ENCODE assay signal across 25 mouse cellular contexts in genomic region chr2:10304911-10305310, GRCm38 (mm10).
"Had no signal": no experiment of that assay in that cellular context is flagged by ENCODE, and none has a peak within 500 bp of the region (broad histone marks: within the 10 kb centered on the region; RNA-seq: fewer than 3 reads in every experiment).

No protein-coding gene starts in this region.

- ATAC-seq: hindbrain, postnatal 0 days; intestine, embryonic 16.5 days had no signal

- H3K4me3 ChIP-seq: heart, embryonic 10.5 days; heart, embryonic 12.5 days; hindbrain, embryonic 13.5 days; hindbrain, embryonic 15.5 days; kidney, embryonic 15.5 days; layer of hippocampus, adult 2 months; left cerebral cortex, adult 2 months; limb, embryonic 10.5 days; limb, embryonic 12.5 days; liver, embryonic 13.5 days had no signal

- H3K9me3 ChIP-seq: heart, embryonic 10.5 days; heart, embryonic 12.5 days; hindbrain, embryonic 13.5 days; hindbrain, embryonic 15.5 days; kidney, embryonic 15.5 days; limb, embryonic 10.5 days; limb, embryonic 12.5 days; liver, embryonic 13.5 days had no signal

- H3K9ac ChIP-seq: heart, embryonic 12.5 days; hindbrain, embryonic 13.5 days; hindbrain, embryonic 15.5 days; kidney, embryonic 15.5 days; limb, embryonic 12.5 days; liver, embryonic 13.5 days had no signal

- H3K27me3 ChIP-seq: heart, embryonic 12.5 days; hindbrain, embryonic 15.5 days; limb, embryonic 12.5 days; liver, embryonic 13.5 days had no signal

- H3K36me3 ChIP-seq: heart, embryonic 10.5 days; heart, embryonic 12.5 days; hindbrain, embryonic 13.5 days; hindbrain, embryonic 15.5 days; kidney, embryonic 15.5 days; limb, embryonic 10.5 days; limb, embryonic 12.5 days; liver, embryonic 13.5 days had no signal

- DNase-seq: gastrocnemius, postnatal 14 days; gastrocnemius, postnatal 36 days; heart, adult 18-20 months; heart, postnatal 10 days; heart, postnatal 36 days; kidney, adult 11 months; kidney, adult 2 months; kidney, adult 9 months; kidney, postnatal 14 days; kidney, postnatal 36 days; liver; liver, embryonic 13.5 days had no signal

- H3K4me2 ChIP-seq: heart, embryonic 12.5 days; hindbrain, embryonic 13.5 days; hindbrain, embryonic 15.5 days; kidney, embryonic 15.5 days; limb, embryonic 12.5 days; liver, embryonic 11.5 days; liver, embryonic 13.5 days had no signal

- H3K27ac ChIP-seq: heart, embryonic 10.5 days; hindbrain, embryonic 13.5 days; hindbrain, embryonic 15.5 days; hindbrain, postnatal 0 days; kidney, embryonic 15.5 days; kidney, postnatal 0 days; layer of hippocampus, adult 2 months; left cerebral cortex, adult 2 months; limb, embryonic 10.5 days; limb, embryonic 12.5 days; liver, embryonic 13.5 days had no signal
